Mouse (Mus musculus) v-Abl transformed pro-B cells (cell line): Measurements from ENCODE around the gene Mall.

Experiments
- in situ Hi-C, 2 experiments: fragments of 400-800 bp; cut with MboI; formaldehyde crosslinking; loops; one replicate each; pipeline ENCODE4 v1.15.1; 2025; ENCODE audit not compliant: unreplicated experiment in 2 of 2

The Mall gene

DNA sequence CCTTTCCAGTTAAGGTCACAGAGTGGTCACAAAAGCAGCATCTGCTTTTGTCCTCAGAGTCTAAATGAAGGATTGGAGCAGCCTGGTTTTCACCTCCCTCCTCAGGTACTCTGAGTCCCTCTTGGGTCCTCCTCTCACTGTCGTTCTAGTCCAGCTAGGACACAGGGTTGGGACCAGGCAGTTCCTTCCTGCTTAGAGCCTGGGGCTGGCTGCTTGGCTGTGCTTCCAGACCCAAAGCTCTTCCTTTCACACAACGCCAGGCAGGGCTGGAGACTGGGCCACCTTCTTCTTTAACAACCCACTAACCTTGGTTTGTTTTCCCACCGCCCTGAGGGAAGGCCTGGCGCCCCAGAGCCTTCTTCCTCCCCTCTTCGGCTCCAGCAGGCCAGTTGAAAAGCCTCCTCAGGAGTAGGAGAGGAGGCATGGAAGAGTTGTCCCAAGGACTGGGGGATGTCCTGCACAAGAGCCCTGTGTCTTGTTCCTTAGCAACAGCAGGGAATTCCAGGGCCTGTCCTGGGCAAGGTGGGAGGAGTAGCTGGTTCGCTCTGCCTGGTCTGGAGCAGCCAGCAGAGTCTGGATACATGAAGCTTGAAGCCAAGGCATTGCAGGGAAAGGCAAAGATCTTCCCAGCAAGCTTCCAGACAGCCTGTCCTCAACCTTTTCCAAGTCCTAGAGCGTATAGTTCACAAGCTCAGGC, 717 bp upstream of the Mall start:
- in situ Hi-C loops = no loop called here

DNA sequence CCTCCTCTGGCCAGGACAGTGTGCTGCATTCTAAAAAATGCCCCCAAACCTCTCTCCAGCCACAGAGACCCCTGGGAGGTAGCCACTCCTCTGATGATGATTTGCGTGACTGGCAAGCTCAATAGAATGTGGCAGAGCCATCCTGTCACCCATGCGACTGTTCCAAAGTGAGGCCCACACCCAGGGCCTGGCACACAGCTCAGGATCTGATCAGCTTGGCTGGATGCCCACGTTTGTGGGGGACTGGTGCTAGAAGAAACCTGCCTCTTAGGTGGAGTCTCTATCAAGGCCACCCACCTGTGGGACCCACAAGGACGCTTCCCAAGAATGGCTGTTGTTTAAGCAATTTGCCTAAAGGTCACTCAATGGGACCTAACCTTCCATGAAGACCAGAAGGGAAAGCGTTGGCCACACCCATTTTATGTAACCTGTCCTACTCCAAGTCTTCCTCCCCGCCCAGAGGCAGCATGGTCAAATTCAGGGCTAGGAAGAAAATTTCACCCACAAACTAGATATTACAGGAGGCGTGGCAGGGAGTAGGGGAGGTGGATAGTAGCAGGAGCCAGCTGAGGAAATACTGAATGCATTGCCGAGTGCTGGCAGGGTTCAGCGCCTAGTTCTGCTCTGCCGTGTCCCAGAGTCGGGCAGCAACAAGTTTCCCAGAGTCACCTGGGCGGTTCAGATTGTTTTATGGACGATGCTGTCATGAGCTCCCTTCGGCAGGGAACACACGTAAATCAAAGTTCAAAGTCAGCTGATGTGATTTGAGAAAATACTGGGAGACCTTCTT, 876 bp downstream of the Mall start:
- in situ Hi-C loops = no loop called here

DNA sequence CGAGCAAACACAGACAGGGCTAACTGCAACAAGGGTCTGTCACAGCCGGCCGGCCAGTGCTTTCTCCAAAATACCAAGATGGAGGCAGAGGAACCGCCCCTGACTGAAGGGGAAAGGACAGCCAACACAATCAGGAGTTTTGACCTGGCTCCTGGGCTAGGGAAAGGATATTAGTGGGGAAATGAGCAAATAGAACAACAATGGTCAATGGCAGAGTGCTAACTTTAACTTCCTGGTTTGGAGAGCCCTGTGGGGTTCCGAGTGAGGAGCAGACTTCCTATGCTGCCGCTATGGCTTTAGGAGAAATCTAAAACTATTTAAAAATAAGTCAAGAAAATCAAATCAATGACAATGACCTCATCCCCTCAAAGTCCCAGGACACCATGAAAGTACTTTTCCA, 1.6 kb downstream of the Mall start:
- in situ Hi-C loops = no loop called here

- in situ Hi-C loops = no loop called here
Measured at GRCm38 (mm10) chr2:127723193-127723592, 6.5 kb downstream of the Mall start.

DNA sequence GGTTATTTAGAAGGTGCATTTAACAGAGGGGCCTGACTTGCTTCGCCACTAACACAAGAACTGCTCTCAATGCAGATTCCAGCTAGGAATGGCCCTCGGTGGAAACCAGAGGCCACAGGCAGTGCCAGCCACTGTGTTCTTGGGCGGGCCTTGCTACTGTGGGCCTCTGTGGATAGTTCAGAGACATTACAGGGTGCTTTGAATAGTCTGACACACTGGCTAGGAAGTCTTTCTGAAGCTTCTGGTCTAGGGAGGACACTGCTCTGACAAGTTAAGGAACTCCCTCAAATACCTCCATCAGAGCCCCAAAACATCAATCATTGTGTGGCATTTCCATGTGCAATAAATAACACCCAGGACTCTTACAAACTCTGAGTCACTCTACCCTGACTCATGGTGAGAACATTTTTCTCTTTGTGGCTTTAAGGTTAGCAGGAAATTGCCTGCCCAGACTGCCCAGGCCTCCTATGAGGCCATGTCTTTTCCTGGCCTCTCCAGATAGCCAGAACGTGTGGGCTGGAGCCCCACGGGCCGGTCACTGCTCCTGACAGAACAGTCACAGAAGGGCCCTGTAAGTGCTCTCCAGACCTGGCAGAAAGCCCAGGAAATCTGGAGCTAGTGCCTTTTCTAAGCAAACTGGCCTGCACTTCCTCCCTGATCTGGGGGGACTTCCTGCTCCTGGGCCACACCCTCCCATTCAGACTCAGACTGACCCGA, 7.4 kb downstream of the Mall start:
- in situ Hi-C loops = no loop called here

- in situ Hi-C loops = no loop called here
Measured at GRCm38 (mm10) chr2:127718839-127719468, 10.8 kb downstream of the Mall start.

DNA sequence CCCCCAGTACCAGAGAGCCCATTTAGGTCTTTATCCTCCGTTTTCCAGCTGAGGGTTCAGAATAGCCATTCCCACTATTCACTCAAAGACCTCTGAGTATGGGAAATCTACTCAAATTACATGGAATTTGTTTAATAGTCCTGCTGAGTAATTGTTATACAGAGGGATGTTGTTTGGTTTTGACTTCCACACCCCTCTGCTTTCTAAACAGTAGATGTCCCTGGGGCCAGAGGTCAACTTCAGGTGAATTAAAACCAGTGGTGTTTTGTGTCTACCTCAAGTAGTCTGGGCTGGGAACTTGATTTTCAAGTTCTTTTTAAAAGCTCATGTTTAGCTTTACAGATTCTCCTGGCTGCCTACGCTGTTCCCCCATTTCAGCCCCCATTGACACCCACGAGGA, 15.0 kb downstream of the Mall start:
- in situ Hi-C loops = no loop called here

- in situ Hi-C loops = no loop called here
Measured at GRCm38 (mm10) chr2:127708792-127709191, 20.9 kb downstream of the Mall start.

GRCm38 (mm10) chr2:127708060-127708459, 21.7 kb downstream of the Mall start:
- in situ Hi-C loops = no loop called here

DNA sequence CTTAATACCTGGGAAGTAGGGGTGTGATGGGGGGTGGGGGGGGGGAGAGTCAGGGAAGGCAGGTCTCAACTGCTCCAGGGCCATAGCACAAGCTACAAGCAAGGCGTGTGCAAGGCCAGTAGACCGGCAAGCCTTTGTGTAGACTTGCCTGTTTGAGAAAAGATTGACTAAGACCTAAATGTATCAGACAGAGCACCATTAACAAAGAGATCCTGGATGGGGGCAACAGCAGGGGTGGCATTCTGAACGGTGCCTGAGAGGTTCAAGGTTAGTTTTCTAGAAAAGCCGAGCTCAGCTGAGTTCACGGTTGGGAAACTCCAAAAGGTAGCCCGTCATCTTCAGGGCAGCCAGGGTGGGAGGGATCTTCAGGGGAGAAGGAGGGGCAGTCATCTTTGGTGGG, 24.5 kb downstream of the Mall start:
- in situ Hi-C loops = no loop called here

DNA sequence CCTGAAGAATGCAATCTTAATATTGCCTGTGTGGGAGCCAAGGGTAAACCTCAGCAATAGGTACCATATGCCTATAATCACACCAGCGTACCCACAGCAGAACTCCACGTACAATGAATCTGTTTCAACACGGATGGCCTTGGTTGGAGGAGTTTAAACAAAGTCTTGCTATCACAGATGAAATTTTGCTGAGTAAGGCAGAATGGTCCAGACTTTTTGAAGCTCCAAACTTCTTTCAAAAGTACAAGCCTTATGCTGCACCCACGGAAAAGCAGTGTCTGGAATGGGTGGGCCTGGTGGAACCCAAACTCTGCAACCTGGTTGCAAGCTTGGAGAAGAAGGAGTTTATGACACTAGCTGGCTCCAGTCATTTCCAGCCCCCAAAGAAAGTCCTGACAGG, 40.5 kb downstream of the Mall start:
- in situ Hi-C loops = no loop called here

- in situ Hi-C loops = no loop called here
Measured at GRCm38 (mm10) chr2:127683687-127684331, 45.9 kb downstream of the Mall start.

DNA sequence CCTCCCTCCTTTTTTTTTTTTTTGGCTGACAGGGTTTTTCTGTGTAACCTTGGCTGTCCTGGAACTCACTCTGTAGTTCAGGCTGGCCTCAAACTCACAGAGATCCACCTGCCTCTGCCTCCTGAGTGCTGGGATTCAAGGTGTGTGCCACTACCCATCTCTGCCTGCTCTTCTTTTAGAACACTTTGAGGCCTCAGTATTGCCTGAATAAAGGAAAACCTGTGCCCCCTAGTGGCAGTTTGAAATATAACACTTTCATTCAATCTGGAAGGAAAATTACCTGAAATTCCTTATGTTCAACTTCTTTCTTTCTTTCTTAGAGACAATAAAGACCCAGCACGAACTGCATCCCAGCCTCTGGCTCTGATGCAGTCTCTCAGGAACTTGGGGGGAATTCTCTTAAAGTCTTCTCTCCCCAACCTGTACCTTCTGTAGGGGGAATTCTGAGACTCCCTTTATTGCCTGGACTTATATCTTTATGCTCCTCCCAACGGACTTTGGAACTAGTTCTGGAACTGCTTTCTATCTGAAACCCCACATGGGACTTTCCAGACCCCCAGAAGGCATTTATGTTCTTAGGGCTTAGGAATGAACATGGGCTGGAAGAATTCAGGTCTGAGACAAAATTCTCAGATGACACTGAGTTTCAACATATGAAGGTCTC, 61.8 kb downstream of the Mall start:
- in situ Hi-C loops = no loop called here

GRCm38 (mm10) chr2:127667015-127667414, 62.7 kb downstream of the Mall start:
- in situ Hi-C loops = no loop called here

DNA sequence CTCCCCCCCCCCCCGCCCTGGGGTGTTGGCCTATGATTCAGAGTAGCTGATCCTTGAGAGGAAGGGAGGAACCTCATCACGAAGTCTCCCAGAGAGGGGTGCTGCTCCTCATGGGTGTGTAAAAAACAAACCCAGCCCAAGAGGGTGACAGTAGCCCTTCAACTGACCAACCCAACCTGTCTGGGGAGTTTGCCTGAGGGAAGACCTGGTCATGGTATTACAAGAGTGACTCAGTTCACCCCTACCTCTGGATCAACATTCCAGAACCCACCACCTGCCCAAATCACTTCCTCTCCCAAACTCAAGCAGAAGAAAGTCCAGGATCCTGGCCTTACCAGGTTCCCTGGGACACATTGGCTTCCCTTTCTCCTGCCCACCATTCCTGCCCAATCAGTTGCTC, 67.0 kb downstream of the Mall start:
- in situ Hi-C loops = no loop called here

GRCm38 (mm10) chr2:127656086-127656720, 73.5 kb downstream of the Mall start, which contains the start of gene Mal:
Gene Mal, minus strand, starts transcription at chr2:127656695.
- in situ Hi-C loops = no loop called here

- in situ Hi-C loops = no loop called here
Measured at GRCm38 (mm10) chr2:127655419-127655818, 74.3 kb downstream of the Mall start.

GRCm38 (mm10) chr2:127654786-127655185, 74.9 kb downstream of the Mall start:
- in situ Hi-C loops = no loop called here
